Mouse (Mus musculus) forebrain, embryonic 10.5 days (tissue): ENCODE data around the gene Trpv2. TPM values are rescaled to one million over a fixed set of nuclear protein-coding genes. Genes with fewer than 3 reads are reported as not detected.

Experiments
- DNase-seq: peaks from one replicate; pipeline ENCODE4 v3.0.0-alpha.2; 2017; ENCODE audit warnings: low spot score; ENCODE audit errors: extremely low spot score
- H3K27ac ChIP-seq: fragments of 300-500 bp; sonication (generic); 2 replicates; pipeline ENCODE4 v1.5.1; 2016; ENCODE audit warnings: mild to moderate bottlenecking
- H3K27me3 ChIP-seq: fragments of 300-500 bp; sonication (generic); 2 replicates; pipeline ENCODE4 v1.6.1; 2016; ENCODE audit warnings: mild to moderate bottlenecking; ENCODE audit not compliant: poor library complexity, severe bottlenecking
- H3K36me3 ChIP-seq: fragments of 300-500 bp; sonication (generic); replicated peaks from 2 replicates; pipeline ENCODE4 v1.6.1; 2016; ENCODE audit warnings: mild to moderate bottlenecking, moderate library complexity
- H3K4me1 ChIP-seq: fragments of 300-500 bp; sonication (generic); 2 replicates; pipeline ENCODE4 v1.6.1; 2016
- H3K4me3 ChIP-seq: fragments of 300-500 bp; sonication (generic); 2 replicates; pipeline ENCODE4 v1.5.1; 2016; ENCODE audit warnings: mild to moderate bottlenecking, moderate library complexity
- H3K9me3 ChIP-seq: fragments of 300-500 bp; sonication (generic); 2 replicates; pipeline ENCODE4 v1.6.1; 2016; ENCODE audit warnings: mild to moderate bottlenecking, moderate library complexity
- WGBS: fragments of 180-500 bp; shearing (Covaris S2); methylation state at CpG from one replicate; pipeline ENCODE4 v1.1.7; 2016; 5-methylcytosine and 5-hydroxymethylcytosine counted together
- polyA plus RNA-seq: library from polyadenylated mRNA; unstranded; fragments of >200 nt; fragmentation: Nextera tagmentation; extraction: Ambion mirVana; gene quantifications from 2 replicates; pipeline ENCODE4 v1.2.1, GENCODE M21; 2016

The Trpv2 gene
- polyA plus RNA-seq, result 2.1 and 2.5 TPM in 2 replicates

- DNase-seq, result no peak
- Histone ChIP-seq H3K9me3 (no peaks in the 10 kb centered on the region), H3K27ac (0 out of 2 replicates have a peak within 1 kb of the TSS, but pooled peaks have one; percentile 48), H3K4me3 (peak within 1 kb of the TSS; percentile 58), H3K27me3 (peaks cover 17% of the 10 kb centered on the region), H3K36me3 (no peaks in the 10 kb centered on the region), H3K4me1 (peaks cover 18% of the 10 kb centered on the region)
- WGBS, result 83% methylated on average over 6 of the region's 6 CpGs
These were observed at the start of gene Trpv2 for GRCm38 (mm10) chr11:62573959-62574702. Gene Trpv2 (plus strand): TSS chr11:62574486.

GRCm38 (mm10) chr11:62537089-62537488 lies 37.2 kb upstream of the Trpv2 start:
- WGBS, result 87% methylated on average over 8 of the region's 8 CpGs
- H3K27me3 ChIP-seq, result peaks cover 35% of the 10 kb centered on the region
- peaks cover 34% of the 10 kb centered on the region for H3K36me3 ChIP-seq
- no peaks in the 10 kb centered on the region for H3K9me3 ChIP-seq
- H3K27ac ChIP-seq, result no peak overlapping the region
- no peak for DNase-seq
- H3K4me1 ChIP-seq, result peaks cover 32% of the 10 kb centered on the region
- H3K4me3 ChIP-seq, result peak overlapping the region; percentile 76; the same call in 1 of the 2 replicates

GRCm38 (mm10) chr11:62537590-62537989 lies 36.7 kb upstream of the Trpv2 start:
- no peak for DNase-seq
- Histone ChIP-seq H3K4me3 (peak overlapping the region; percentile 76), H3K27me3 (peaks cover 35% of the 10 kb centered on the region), H3K4me1 (peaks cover 32% of the 10 kb centered on the region), H3K27ac (no peak overlapping the region), H3K36me3 (peaks cover 33% of the 10 kb centered on the region), H3K9me3 (no peaks in the 10 kb centered on the region)
- 47% methylated on average over 7 of the region's 7 CpGs for WGBS

DNA sequence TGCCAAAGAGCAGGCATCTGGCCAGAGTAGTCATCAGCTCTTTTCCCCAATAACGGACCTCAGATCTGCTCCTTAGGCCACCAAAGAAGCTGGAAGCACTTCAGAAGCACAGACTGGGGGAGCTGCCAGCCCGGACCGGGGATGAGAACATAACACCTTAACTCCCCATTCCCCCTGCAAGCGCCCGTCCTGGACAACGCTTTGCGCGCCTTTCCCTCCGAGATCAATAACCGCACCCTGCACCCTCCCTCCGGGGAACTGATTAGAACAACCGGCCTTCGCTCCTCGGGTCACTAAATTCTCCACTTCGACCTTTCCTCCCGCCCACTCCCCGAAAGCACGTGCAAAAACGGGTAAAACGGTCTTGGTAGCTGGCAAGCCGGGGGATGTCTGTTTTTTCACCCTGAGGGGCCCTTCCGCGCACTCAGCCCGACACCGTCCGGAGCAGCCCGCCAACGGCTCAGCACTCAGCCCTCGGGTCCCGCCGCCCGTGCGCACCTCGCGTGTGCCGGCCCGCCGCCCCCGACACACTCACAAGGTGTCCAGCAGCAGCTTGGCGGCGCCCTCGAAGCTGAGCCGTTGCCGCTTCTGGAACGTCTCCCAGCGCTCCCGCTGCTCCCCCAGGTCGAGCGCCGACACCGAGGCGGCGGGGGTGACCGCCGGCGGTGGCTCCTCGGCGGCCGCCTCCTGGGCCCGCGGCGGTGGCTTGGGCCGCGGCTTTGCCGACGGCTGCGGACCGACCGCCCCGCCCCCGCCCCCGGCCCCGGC lies 35.8 kb upstream of the Trpv2 start:
- no peaks in the 10 kb centered on the region for H3K9me3 ChIP-seq
- H3K4me1 ChIP-seq, result peaks cover 32% of the 10 kb centered on the region
- DNase-seq, result peak; percentile 69
- peaks cover 35% of the 10 kb centered on the region for H3K27me3 ChIP-seq
- under 1% methylated on average over 73 of the region's 73 CpGs for WGBS
- peak overlapping the region; percentile 94 for H3K27ac ChIP-seq
- peak overlapping the region; percentile 76 for H3K4me3 ChIP-seq
- H3K36me3 ChIP-seq, result peaks cover 25% of the 10 kb centered on the region

DNA sequence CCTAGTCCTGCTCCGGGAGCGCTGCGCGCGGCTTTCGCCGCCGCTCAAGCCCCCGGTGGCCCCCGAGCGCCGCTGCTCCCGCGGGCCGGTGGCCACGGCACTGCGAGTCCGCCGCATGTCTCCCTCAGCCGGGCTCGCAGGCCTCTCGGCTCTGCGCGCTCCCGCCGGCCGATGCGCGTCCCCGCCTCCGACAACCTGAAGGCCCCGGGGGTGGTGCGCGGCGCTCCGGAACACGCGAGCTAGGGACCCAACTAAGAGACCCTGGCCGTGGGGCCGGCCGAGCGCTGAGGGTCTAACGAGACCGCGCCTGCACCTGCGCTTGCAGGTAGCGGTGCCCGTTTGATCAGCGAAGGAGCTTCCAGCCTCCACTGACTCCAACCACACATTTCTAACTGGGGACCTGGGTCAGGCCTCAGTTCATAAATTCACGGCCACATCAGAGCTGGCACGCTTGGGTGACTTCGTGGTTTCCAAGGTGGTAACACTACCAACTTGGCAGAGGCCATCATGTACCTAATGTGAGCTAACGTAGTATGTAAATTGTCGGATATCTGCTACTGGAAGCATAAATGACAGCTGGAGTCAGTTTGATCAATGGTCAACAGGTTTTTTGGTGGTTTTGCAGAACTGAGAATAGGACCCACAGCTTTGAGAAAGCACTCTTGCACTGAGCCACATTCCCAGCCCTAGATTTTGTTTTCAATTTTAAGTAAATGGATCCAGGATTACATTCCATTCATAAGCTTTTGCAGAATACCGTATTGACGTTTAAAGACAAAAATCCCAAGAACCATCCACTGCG lies 35.0 kb upstream of the Trpv2 start, which contains the start of gene Cenpv:
TSS of gene Cenpv (minus strand) at position 173 of the 802 bp plus-strand sequence.
- Histone ChIP-seq H3K4me1 (peaks cover 27% of the 10 kb centered on the region), H3K36me3 (peaks cover 17% of the 10 kb centered on the region), H3K27ac (peak within 1 kb of the TSS; percentile 94), H3K9me3 (no peaks in the 10 kb centered on the region), H3K4me3 (peak within 1 kb of the TSS; percentile 76), H3K27me3 (peaks cover 35% of the 10 kb centered on the region)
- WGBS, result 6% methylated on average over 57 of the region's 57 CpGs
- DNase-seq, result peak; percentile 71

DNA sequence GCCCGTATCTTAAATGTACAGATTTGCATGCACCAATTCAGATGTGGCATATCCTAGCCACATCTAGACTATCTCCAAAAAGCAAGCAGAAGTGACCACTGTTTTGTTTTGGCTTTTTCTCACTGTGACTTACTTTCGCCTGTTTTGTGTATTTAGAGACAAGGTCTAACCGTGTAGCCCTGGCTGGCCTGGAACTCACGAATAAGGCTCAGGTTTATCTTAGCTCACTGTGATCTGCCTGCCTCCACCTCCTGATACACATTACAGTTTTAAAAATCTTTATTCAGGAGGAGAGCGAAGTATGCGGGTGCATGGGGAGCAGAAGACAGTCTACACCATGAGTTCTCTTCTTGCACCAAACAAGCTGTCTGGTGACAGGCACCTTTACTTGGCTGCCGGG lies 34.1 kb upstream of the Trpv2 start:
- Histone ChIP-seq H3K4me3 (no peak overlapping the region; the same call in 1 of the 2 replicates), H3K4me1 (peaks cover 27% of the 10 kb centered on the region), H3K27ac (no peak overlapping the region), H3K27me3 (peaks cover 35% of the 10 kb centered on the region), H3K9me3 (no peaks in the 10 kb centered on the region), H3K36me3 (peaks cover 11% of the 10 kb centered on the region)
- DNase-seq, result no peak
- WGBS, result 82% methylated on average over 7 of the region's 7 CpGs

- no peaks in the 10 kb centered on the region for H3K9me3 ChIP-seq
- peaks cover 35% of the 10 kb centered on the region for H3K27me3 ChIP-seq
- H3K4me1 ChIP-seq, result peaks cover 27% of the 10 kb centered on the region
- H3K36me3 ChIP-seq, result peaks cover 4% of the 10 kb centered on the region
- 73% methylated on average over 2 of the region's 2 CpGs for WGBS
- H3K4me3 ChIP-seq, result no peak overlapping the region
- no peak for DNase-seq
- no peak overlapping the region for H3K27ac ChIP-seq
These were observed 33.3 kb upstream of the Trpv2 start for GRCm38 (mm10) chr11:62540969-62541368.

DNA sequence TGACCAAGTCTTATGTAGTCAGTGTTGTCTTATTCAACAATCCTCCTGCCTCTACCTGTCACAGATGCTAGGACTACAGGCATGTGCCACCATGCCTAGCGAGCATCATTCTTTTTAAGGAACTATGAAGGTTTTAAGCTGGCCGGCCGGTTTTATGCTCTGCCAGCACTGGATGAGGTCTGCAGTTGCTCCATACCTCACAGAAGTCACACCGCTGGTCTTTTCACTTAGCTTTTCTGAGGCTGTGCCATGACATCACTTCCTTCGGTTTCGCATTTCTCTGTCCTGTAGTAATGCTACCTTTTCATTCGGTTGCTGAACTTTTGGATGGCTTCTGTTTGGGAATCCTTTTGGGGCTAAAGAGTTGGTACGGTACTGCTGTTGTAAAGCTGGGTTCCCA lies 32.7 kb upstream of the Trpv2 start:
- H3K9me3 ChIP-seq, result no peaks in the 10 kb centered on the region
- peaks cover 27% of the 10 kb centered on the region for H3K4me1 ChIP-seq
- peaks cover 4% of the 10 kb centered on the region for H3K36me3 ChIP-seq
- H3K27me3 ChIP-seq, result peaks cover 34% of the 10 kb centered on the region
- DNase-seq, result no peak
- no peak overlapping the region for H3K27ac ChIP-seq
- H3K4me3 ChIP-seq, result no peak overlapping the region
- WGBS, result 88% methylated on average over 8 of the region's 8 CpGs

DNA sequence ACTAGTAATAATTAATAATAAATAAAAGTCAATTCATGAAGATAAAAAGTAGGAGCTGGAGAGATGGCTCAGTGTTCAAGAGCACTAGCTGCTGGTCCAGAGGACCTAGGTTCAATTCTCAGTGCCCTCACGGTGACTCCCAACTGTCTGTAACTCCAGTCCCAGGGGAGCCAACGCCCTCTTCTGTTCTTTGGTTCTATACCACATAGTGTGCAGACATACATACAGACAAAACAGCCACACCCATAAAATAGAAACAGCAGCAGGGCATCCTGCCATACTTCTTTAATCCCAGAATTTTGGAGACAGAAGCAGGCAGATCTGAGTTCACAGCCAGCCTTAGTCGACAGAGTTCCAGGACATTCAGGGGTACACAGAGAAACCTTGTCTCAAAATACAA lies 30.3 kb upstream of the Trpv2 start:
- H3K4me3 ChIP-seq, result no peak overlapping the region
- H3K27me3 ChIP-seq, result peaks cover 22% of the 10 kb centered on the region
- peaks cover 4% of the 10 kb centered on the region for H3K36me3 ChIP-seq
- H3K9me3 ChIP-seq, result no peaks in the 10 kb centered on the region
- DNase-seq, result no peak
- no peak overlapping the region for H3K27ac ChIP-seq
- H3K4me1 ChIP-seq, result peaks cover 9% of the 10 kb centered on the region
- WGBS, result 94% methylated on average over 3 of the region's 3 CpGs

GRCm38 (mm10) chr11:62549782-62550181 lies 24.5 kb upstream of the Trpv2 start:
- WGBS, result 50% methylated on average over 5 of the region's 5 CpGs
- Histone ChIP-seq H3K4me3 (peak overlapping the region; percentile 80), H3K9me3 (no peaks in the 10 kb centered on the region), H3K36me3 (peaks cover 21% of the 10 kb centered on the region), H3K27ac (peak overlapping the region; percentile 100), H3K4me1 (peaks cover 38% of the 10 kb centered on the region), H3K27me3 (no peaks in the 10 kb centered on the region)
- DNase-seq, result no peak

GRCm38 (mm10) chr11:62550227-62550685 lies 24.0 kb upstream of the Trpv2 start:
- H3K4me3 ChIP-seq, result peak overlapping the region; percentile 80
- no peaks in the 10 kb centered on the region for H3K9me3 ChIP-seq
- H3K27me3 ChIP-seq, result no peaks in the 10 kb centered on the region
- no peak for DNase-seq
- peak overlapping the region; percentile 100 for H3K27ac ChIP-seq
- H3K36me3 ChIP-seq, result peaks cover 26% of the 10 kb centered on the region
- H3K4me1 ChIP-seq, result peaks cover 43% of the 10 kb centered on the region
- WGBS, result 10% methylated on average over 11 of the region's 11 CpGs

DNA sequence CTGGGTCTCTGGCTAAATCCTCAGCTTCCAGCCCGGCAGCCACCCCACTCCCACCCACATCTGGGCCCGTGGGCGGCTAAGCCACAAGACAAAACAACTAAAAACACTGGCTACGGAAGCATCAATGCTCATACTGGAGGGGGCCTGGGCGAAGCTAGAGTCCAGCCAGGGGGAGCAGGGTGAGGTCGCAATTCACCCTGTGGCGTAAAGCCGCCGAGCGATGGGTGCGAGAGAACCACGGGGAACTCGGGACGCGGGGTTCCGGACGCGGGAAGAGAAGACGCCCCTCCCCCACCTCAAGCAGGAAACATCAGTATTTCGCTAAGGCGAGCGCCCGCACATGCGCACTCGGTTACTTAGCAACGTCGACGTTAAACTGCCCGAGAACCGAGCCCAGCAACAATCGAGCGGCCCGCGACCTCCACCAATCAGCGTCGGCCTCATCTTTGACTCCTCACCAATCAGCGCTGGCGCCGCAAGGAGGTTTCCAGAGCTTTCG lies 23.5 kb upstream of the Trpv2 start, which contains the start of gene Ubb:
TSS of gene Ubb (plus strand) at position 445 of the 499 bp plus-strand sequence.
- H3K36me3 ChIP-seq, result peaks cover 31% of the 10 kb centered on the region
- peak within 1 kb of the TSS; percentile 80 for H3K4me3 ChIP-seq
- no peaks in the 10 kb centered on the region for H3K9me3 ChIP-seq
- peaks cover 43% of the 10 kb centered on the region for H3K4me1 ChIP-seq
- peak; percentile 99 for DNase-seq
- H3K27me3 ChIP-seq, result no peaks in the 10 kb centered on the region
- peak within 1 kb of the TSS; percentile 100 for H3K27ac ChIP-seq
- under 1% methylated on average over 40 of the region's 40 CpGs for WGBS
